Mouse (Mus musculus): Measurements from ENCODE around the gene Ctnnd2.

Ctnnd2 gene

DNA sequence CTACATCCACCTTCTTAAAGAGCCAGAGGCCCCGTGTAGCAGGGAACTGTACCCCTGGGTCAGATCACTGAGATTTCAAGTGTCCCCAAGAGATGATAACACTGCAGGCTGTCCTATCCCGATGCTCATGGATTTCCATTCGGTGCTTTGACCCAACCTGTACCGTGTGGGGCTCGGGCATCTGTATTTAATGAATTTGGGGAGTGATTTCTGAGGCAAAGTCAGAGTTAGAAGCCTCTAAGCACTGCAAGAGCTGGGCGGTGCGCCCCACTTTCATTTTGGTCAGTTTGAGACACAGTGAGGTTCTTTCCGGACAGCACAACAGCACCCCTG, 834.4 kb downstream of the Ctnnd2 start:
- no peak for DNase-seq

DNA sequence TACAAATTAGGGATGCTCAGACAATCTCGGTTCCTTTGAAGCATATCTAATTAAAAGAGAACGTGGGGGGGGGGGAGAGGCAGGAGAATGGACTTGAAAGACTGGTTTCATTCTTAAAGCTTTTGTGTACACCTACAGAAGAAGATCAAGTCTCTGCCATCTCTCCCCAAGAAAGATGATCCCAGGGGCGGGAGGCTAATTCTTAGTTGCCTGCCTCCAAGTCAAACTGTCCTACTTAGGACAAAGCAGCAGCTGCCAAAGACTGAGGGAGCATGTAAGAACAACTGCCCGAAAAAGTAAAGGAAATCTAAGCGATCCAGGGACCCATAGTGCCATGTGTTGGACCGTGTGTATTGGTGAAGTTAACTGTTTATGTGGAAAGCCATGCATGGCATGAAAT, 836.2 kb downstream of the Ctnnd2 start:
- DNase-seq = no peak

DNA sequence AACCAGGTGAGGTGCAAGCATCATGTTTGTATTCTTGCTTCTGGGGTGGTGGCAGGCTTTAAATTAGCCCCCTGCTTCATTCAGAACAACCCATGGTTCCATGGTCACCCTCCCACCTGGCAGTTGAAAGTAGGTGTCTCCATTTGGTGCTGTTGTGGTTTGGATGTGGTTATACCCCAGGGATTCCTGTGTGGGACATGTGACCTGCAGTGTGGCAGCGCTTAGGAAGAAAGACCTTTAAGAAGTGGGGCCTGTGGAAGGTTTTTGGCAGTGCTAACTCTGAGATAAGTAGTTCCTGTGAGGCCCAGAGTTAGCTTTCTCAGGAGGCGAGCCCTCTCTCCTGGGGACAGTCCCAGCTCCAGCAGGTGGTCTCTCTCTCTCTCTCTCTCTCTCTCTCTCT, 848.4 kb downstream of the Ctnnd2 start:
- no peak for DNase-seq

DNA sequence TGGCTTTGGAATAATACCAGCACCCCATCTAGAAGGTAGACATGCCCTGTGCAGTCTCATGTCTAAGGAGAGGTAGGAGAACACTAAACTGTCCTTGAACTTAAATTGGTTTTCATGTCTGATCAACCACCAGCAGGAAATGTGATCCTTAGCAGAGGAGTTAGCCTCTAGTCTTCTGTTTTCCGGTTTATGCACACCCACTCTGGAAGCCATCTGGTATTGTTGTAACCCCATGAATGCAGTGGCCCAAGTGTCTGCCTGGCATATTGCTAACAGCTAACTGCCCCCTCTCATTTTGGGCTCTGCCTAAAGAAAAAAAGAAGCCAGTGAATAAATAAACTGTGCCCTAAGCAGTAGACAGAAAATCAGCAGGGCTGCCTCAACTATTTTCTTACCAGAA, 849.6 kb downstream of the Ctnnd2 start:
- no peak for DNase-seq

DNA sequence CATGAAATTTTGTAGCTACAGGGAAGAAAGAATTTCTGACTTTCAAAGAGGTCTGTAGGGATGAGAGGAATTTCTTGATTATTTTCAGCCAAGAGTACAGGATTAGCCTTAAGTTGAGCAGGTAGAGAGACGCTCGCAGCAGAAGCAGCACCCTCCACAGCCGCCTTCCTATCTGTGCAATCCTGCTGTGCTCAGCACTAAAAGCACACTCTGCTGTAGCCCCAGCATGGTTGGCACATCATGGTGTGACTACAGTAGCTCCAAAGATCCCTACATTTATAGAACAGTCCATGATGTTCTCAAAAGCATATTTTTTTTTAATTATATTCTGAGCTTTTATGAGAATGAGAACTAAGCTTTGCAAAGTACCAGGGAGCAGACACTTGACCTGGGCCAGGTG, 850.1 kb downstream of the Ctnnd2 start:
- no peak for DNase-seq

GRCm38 (mm10) chr15:31023766-31024165, 851.4 kb downstream of the Ctnnd2 start:
- no peak for DNase-seq

DNA sequence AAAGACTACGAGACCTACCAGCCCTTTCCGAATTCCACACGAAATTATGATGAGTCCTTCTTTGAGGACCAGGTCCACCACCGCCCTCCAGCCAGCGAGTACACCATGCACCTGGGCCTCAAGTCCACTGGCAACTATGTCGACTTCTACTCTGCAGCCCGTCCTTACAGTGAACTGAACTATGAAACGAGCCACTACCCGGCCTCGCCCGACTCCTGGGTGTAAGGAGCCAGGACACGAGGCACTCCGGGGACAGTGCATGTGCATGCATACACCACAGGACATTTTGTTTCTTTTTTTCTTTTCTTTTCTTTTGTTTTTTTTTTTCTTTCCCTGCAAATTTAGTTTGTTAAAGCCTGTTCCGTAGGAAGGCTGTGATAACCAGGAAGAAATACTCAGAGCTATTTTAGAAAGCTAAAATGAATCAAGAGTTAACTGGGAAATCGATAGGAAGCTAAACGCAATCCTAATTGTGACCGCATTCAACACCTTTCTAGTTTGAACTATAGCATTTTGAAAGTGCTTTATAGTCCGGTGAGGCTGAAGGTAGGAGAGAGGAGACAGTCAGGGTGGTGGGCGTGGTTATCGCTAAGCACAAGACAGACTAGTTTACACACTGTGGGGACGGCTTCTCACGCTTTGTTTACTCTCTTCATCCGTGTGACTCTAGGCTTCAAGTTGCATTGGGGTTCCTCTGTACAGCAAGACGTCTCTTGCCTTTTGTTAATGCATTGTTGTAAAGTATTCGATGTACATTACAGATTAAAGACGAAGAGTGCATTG, 855.2 kb downstream of the Ctnnd2 start:
- no peak for DNase-seq

GRCm38 (mm10) chr15:31044983-31045382, 872.6 kb downstream of the Ctnnd2 start:
- no peak for DNase-seq

DNA sequence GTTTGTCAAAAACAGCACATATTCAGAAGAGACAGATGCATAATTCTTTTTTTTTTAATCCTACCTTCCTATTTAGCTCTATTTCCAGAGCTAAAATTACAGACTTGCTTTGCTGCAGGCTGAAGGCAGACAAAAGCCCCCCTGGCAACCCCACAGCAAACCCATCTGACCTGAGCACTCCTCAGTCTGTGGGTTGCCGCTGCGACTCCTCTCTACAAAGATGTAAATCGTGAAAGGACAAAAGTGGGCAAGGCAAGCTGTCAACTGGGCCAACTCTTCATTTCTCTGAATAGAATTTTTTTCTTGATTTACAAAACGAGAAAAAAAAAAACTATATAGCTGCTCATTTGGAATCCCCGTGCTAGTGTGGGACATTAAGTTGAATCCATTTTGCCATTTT, 879.1 kb downstream of the Ctnnd2 start:
- no peak for DNase-seq

- DNase-seq = no peak
Measured at GRCm38 (mm10) chr15:31056145-31056544, 883.8 kb downstream of the Ctnnd2 start.

- DNase-seq = no peak
Measured at GRCm38 (mm10) chr15:31058315-31058714, 885.9 kb downstream of the Ctnnd2 start.

GRCm38 (mm10) chr15:31063734-31064133, 891.3 kb downstream of the Ctnnd2 start:
- DNase-seq = no peak

GRCm38 (mm10) chr15:31068127-31068526, 895.7 kb downstream of the Ctnnd2 start:
- no peak for DNase-seq

DNA sequence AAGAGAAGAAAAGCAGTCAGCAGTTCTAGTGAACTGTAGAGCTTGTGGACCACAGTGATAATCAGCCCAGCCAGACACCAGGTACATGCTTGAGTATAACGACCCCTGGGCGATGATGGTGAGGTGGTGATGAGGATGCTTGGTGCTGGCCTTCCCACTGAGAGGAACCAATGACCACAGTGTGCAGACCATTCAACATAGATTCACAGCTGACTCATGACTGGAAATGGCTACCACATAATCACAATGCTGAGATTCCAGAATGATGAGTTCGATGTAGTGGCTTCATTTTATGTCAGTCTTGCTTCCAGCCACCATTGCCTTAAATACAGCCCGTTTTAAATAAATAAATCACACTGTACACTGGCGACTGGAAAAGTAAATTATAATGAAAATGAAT, 897.9 kb downstream of the Ctnnd2 start:
- DNase-seq = no peak
